Mouse (Mus musculus): ENCODE results near the gene Fsd1. TPM values are rescaled to one million over a fixed set of nuclear protein-coding genes. Genes with fewer than 3 reads are reported as not detected.

Gene Fsd1
- polyA plus RNA-seq, 1 experiment from 2014 or later: 40.5 TPM

- H3K9ac ChIP-seq: no peak overlapping the region
- 83% methylated on average over 9 of the region's 9 CpGs for WGBS
- H3K27me3 ChIP-seq: no peaks in the 10 kb centered on the region
- H3K9me3 ChIP-seq: no peaks in the 10 kb centered on the region
- no peak overlapping the region for H3K27ac ChIP-seq
- H3K36me3 ChIP-seq: peaks cover 61% of the 10 kb centered on the region
- H3K4me1 ChIP-seq: peaks cover 14% of the 10 kb centered on the region
- H3K4me2 ChIP-seq: no peak overlapping the region
- no peak overlapping the region for H3K4me3 ChIP-seq
- no peak for ATAC-seq (ENCODE audit: insufficient number of reproducible peaks, insufficient read depth, low FRiP score, low TSS enrichment, low read depth)
Observed at GRCm38 (mm10) chr17:55964996-55965395, 21.3 kb upstream of the Fsd1 start.

GRCm38 (mm10) chr17:55967186-55967585 is 19.1 kb upstream of the Fsd1 start:
- Histone ChIP-seq H3K4me2 (no peak overlapping the region), H3K36me3 (peaks cover 46% of the 10 kb centered on the region), H3K27ac (no peak overlapping the region), H3K9ac (no peak overlapping the region), H3K4me3 (no peak overlapping the region), H3K27me3 (peaks cover 10% of the 10 kb centered on the region), H3K9me3 (no peaks in the 10 kb centered on the region), H3K4me1 (peaks cover 27% of the 10 kb centered on the region)
- no peak for ATAC-seq (ENCODE audit: insufficient number of reproducible peaks, insufficient read depth, low FRiP score, low TSS enrichment, low read depth)
- WGBS: 87% methylated on average over 4 of the region's 4 CpGs

- H3K27me3 ChIP-seq: peaks cover 10% of the 10 kb centered on the region
- peaks cover 23% of the 10 kb centered on the region for H3K4me1 ChIP-seq
- peaks cover 40% of the 10 kb centered on the region for H3K36me3 ChIP-seq
- no peak overlapping the region for H3K4me3 ChIP-seq
- no peak for ATAC-seq (ENCODE audit: insufficient number of reproducible peaks, insufficient read depth, low FRiP score, low TSS enrichment, low read depth)
- H3K9ac ChIP-seq: no peak overlapping the region
- no peak overlapping the region for H3K4me2 ChIP-seq
- H3K27ac ChIP-seq: no peak overlapping the region
- 42% methylated on average over 7 of the region's 7 CpGs for WGBS
- H3K9me3 ChIP-seq: no peaks in the 10 kb centered on the region
Observed at GRCm38 (mm10) chr17:55968210-55968609, 18.1 kb upstream of the Fsd1 start.

- peak overlapping the region; percentile 86 for H3K4me2 ChIP-seq
- no peak overlapping the region; the same call in 1 of the 2 replicates for H3K4me3 ChIP-seq
- ATAC-seq (ENCODE audit: insufficient number of reproducible peaks, insufficient read depth, low FRiP score, low TSS enrichment, low read depth): no peak
Observed at GRCm38 (mm10) chr17:55969560-55969959, 16.7 kb upstream of the Fsd1 start.

GRCm38 (mm10) chr17:55969966-55970891 is 16.1 kb upstream of the Fsd1 start, which contains the start of gene Shd:
Shd (plus strand) TSS chr17:55970467.
- Histone ChIP-seq H3K27me3 (peaks cover 10% of the 10 kb centered on the region), H3K9me3 (no peaks in the 10 kb centered on the region), H3K9ac (peak within 1 kb of the TSS; percentile 83), H3K4me2 (peak within 1 kb of the TSS; percentile 86), H3K4me3 (peak within 1 kb of the TSS; percentile 64), H3K4me1 (peaks cover 21% of the 10 kb centered on the region), H3K36me3 (peaks cover 32% of the 10 kb centered on the region), H3K27ac (no peak within 1 kb of the TSS)
- no peak for ATAC-seq (ENCODE audit: insufficient number of reproducible peaks, insufficient read depth, low FRiP score, low TSS enrichment, low read depth)
- 8% methylated on average over 55 of the region's 55 CpGs for WGBS

More at GRCm38 (mm10) chr17:55969560-55969959, 16.7 kb upstream of the Fsd1 start:
- Histone ChIP-seq H3K9ac (peak overlapping the region; percentile 83), H3K4me1 (peaks cover 21% of the 10 kb centered on the region), H3K27ac (no peak overlapping the region), H3K27me3 (peaks cover 10% of the 10 kb centered on the region), H3K36me3 (peaks cover 38% of the 10 kb centered on the region), H3K9me3 (no peaks in the 10 kb centered on the region)
- 37% methylated on average over 14 of the region's 14 CpGs for WGBS

- 27% methylated on average over 22 of the region's 22 CpGs for WGBS
- peak overlapping the region; percentile 83 for H3K9ac ChIP-seq
- peaks cover 23% of the 10 kb centered on the region for H3K36me3 ChIP-seq
- no peaks in the 10 kb centered on the region for H3K9me3 ChIP-seq
- ATAC-seq (ENCODE audit: insufficient number of reproducible peaks, insufficient read depth, low FRiP score, low TSS enrichment, low read depth): no peak
- H3K4me2 ChIP-seq: peak overlapping the region; percentile 86
- peak overlapping the region; percentile 64 for H3K4me3 ChIP-seq
- H3K27me3 ChIP-seq: peaks cover 10% of the 10 kb centered on the region
- peaks cover 21% of the 10 kb centered on the region for H3K4me1 ChIP-seq
- no peak overlapping the region for H3K27ac ChIP-seq
Observed at GRCm38 (mm10) chr17:55971453-55971852, 14.9 kb upstream of the Fsd1 start.

- no peaks in the 10 kb centered on the region for H3K9me3 ChIP-seq
- peaks cover 4% of the 10 kb centered on the region; the same call in 1 of the 2 replicates for H3K27me3 ChIP-seq
- H3K4me2 ChIP-seq: no peak overlapping the region
- H3K4me3 ChIP-seq: no peak overlapping the region
- peaks cover 9% of the 10 kb centered on the region for H3K4me1 ChIP-seq
- H3K36me3 ChIP-seq: peaks cover 8% of the 10 kb centered on the region
- no peak overlapping the region for H3K27ac ChIP-seq
- H3K9ac ChIP-seq: no peak overlapping the region
- WGBS: 17% methylated on average over 13 of the region's 13 CpGs
- no peak for ATAC-seq (ENCODE audit: insufficient number of reproducible peaks, insufficient read depth, low FRiP score, low TSS enrichment, low read depth)
Observed at GRCm38 (mm10) chr17:55976255-55976862, 9.9 kb upstream of the Fsd1 start.

- Histone ChIP-seq H3K9ac (no peak overlapping the region), H3K36me3 (peaks cover 8% of the 10 kb centered on the region), H3K4me1 (peaks cover 4% of the 10 kb centered on the region; the same call in 1 of the 2 replicates), H3K4me2 (no peak overlapping the region), H3K9me3 (no peaks in the 10 kb centered on the region), H3K27me3 (no peaks in the 10 kb centered on the region), H3K4me3 (no peak overlapping the region), H3K27ac (no peak overlapping the region)
- WGBS: 64% methylated on average over 3 of the region's 3 CpGs
- no peak for ATAC-seq (ENCODE audit: insufficient number of reproducible peaks, insufficient read depth, low FRiP score, low TSS enrichment, low read depth)
Observed at GRCm38 (mm10) chr17:55977301-55977700, 9.0 kb upstream of the Fsd1 start.

- H3K4me2 ChIP-seq: no peak overlapping the region
- peaks cover 45% of the 10 kb centered on the region for H3K36me3 ChIP-seq
- peak; percentile 17; the same call in 1 of the 2 replicates for ATAC-seq (ENCODE audit: insufficient number of reproducible peaks, insufficient read depth, low FRiP score, low TSS enrichment, low read depth)
- H3K27ac ChIP-seq: no peak overlapping the region
- WGBS: 78% methylated on average over 8 of the region's 8 CpGs
- H3K9ac ChIP-seq: no peak overlapping the region
- no peak overlapping the region for H3K4me3 ChIP-seq
- peaks cover 9% of the 10 kb centered on the region; the same call in 1 of the 2 replicates for H3K4me1 ChIP-seq
- H3K27me3 ChIP-seq: no peaks in the 10 kb centered on the region
- no peaks in the 10 kb centered on the region for H3K9me3 ChIP-seq
Observed at GRCm38 (mm10) chr17:55990278-55990898, 4.1 kb downstream of the Fsd1 start.

GRCm38 (mm10) chr17:55996007-55996406 is 9.7 kb downstream of the Fsd1 start:
- Histone ChIP-seq H3K4me1 (no peaks in the 10 kb centered on the region), H3K27ac (no peak overlapping the region), H3K4me2 (no peak overlapping the region), H3K36me3 (peaks cover 58% of the 10 kb centered on the region), H3K4me3 (no peak overlapping the region), H3K9ac (no peak overlapping the region), H3K27me3 (peaks cover 17% of the 10 kb centered on the region), H3K9me3 (no peaks in the 10 kb centered on the region)
- no peak for ATAC-seq (ENCODE audit: insufficient number of reproducible peaks, insufficient read depth, low FRiP score, low TSS enrichment, low read depth)
- WGBS: 86% methylated on average over 15 of the region's 15 CpGs

GRCm38 (mm10) chr17:55999794-56000499 is 13.6 kb downstream of the Fsd1 start:
- Histone ChIP-seq H3K27me3 (peaks cover 18% of the 10 kb centered on the region), H3K9me3 (no peaks in the 10 kb centered on the region), H3K4me2 (peak overlapping the region; percentile 41), H3K4me3 (peak overlapping the region; percentile 22), H3K9ac (peak overlapping the region; percentile 37; the same call in 1 of the 2 replicates), H3K36me3 (peaks cover 23% of the 10 kb centered on the region), H3K4me1 (no peaks in the 10 kb centered on the region), H3K27ac (no peak overlapping the region)
- WGBS: 5% methylated on average over 30 of the region's 30 CpGs
- peak; percentile 52; the same call in 1 of the 2 replicates for ATAC-seq (ENCODE audit: insufficient number of reproducible peaks, insufficient read depth, low FRiP score, low TSS enrichment, low read depth)

Measured in embryonic facial prominence, embryonic 13.5 days (tissue).